24 mouse cellular contexts compared by ENCODE assay signal in genomic region chr3:60267416-60268174, GRCm38 (mm10).
DNase-seq lines count a peak whose midpoint lies in the region; ATAC-seq and TF ChIP-seq lines count a peak whose summit lies in the region.
"Had no signal": no experiment of that assay in that cellular context is flagged by ENCODE, and none has a peak within 500 bp of the region (broad histone marks: within the 10 kb centered on the region; RNA-seq: fewer than 3 reads in every experiment).

No protein-coding gene starts in this region.

- no peaks in the 10 kb centered on the region for H3K4me1 ChIP-seq in kidney, adult 2 months (ENCODE audit: control insufficient read depth, insufficient read depth, low read length)
- H3K4me1 ChIP-seq in lung, embryonic 16.5 days (replicated peaks; ENCODE audit: control insufficient read depth, insufficient read depth, low read length), result no peaks in the 10 kb centered on the region
- H3K4me1 ChIP-seq: embryonic facial prominence, embryonic 10.5 days; embryonic facial prominence, embryonic 15.5 days; forebrain, embryonic 12.5 days; heart, embryonic 13.5 days; midbrain, embryonic 10.5 days had no signal

- H3K36me3 ChIP-seq in kidney, adult 2 months (ENCODE audit: control insufficient read depth, insufficient read depth, low read length), result no peaks in the 10 kb centered on the region
- no peaks in the 10 kb centered on the region for H3K36me3 ChIP-seq in lung, embryonic 16.5 days (ENCODE audit: control insufficient read depth, insufficient read depth, low read length)
- H3K36me3 ChIP-seq: embryonic facial prominence, embryonic 10.5 days; embryonic facial prominence, embryonic 15.5 days; forebrain, embryonic 12.5 days; heart, embryonic 13.5 days; midbrain, embryonic 10.5 days had no signal

- H3K9me3 ChIP-seq in lung, embryonic 16.5 days (ENCODE audit: control insufficient read depth, low read length), result peaks cover 3% of the 10 kb centered on the region
- H3K9me3 ChIP-seq: embryonic facial prominence, embryonic 10.5 days; embryonic facial prominence, embryonic 15.5 days; forebrain, embryonic 12.5 days had no signal

- no peak for TF ChIP-seq CTCF in kidney, adult 2 months (conservative IDR thresholded peaks at IDR 0.05; ENCODE audit: insufficient read depth, insufficient read length, low read depth, low read length)

- no peak for TF ChIP-seq POLR2A in kidney, adult 2 months (IDR thresholded peaks at IDR 0.05; ENCODE audit: low read depth, low read length)

- H3K27ac ChIP-seq in kidney, adult 2 months (ENCODE audit: insufficient read depth, low read depth, low read length), result no peak overlapping the region
- H3K27ac ChIP-seq in lung, embryonic 16.5 days (ENCODE audit: low read length), result peak overlapping the region; percentile 70; the same call in 1 of the 2 replicates
- H3K27ac ChIP-seq: embryonic facial prominence, embryonic 10.5 days; embryonic facial prominence, embryonic 15.5 days; forebrain, embryonic 12.5 days; heart, embryonic 13.5 days; midbrain, embryonic 10.5 days had no signal

- H3K27me3 ChIP-seq in kidney, adult 2 months (replicated peaks; ENCODE audit: control insufficient read depth, insufficient read depth, low read length), result no peaks in the 10 kb centered on the region
- H3K27me3 ChIP-seq in lung, embryonic 16.5 days (ENCODE audit: control insufficient read depth, insufficient read depth, low read depth, low read length), result no peaks in the 10 kb centered on the region
- H3K27me3 ChIP-seq: embryonic facial prominence, embryonic 15.5 days; forebrain, embryonic 12.5 days; heart, embryonic 13.5 days; Patski had no signal

- DNase-seq in kidney, adult 2 months, result peak; percentile 40
- no peak for DNase-seq in kidney, postnatal 4 days
- DNase-seq in lung, postnatal 4 days, result no peak
- peak; percentile 79 for DNase-seq in lung, postnatal 36 days
- DNase-seq in yolk sac, embryonic 10.5 days (ENCODE audit: low spot score), result peak; percentile 15
- DNase-seq in left cerebral cortex, postnatal 25 days (ENCODE audit: low spot score in 2 of 2), result no peak
- DNase-seq: adrenal gland, adult 8-10 months; cerebellum, adult 8-10 months; cerebellum, postnatal 25 days; forebrain, postnatal 0 days; gastrocnemius, postnatal 10 days; kidney, postnatal 36 days; right cerebral cortex, postnatal 25 days had no signal

- 0 out of 2 replicates have a peak overlapping the region, but pooled peaks have one; percentile 29 for H3K4me2 ChIP-seq in lung, embryonic 16.5 days (ENCODE audit: low read depth, low read length)
- H3K4me2 ChIP-seq: embryonic facial prominence, embryonic 15.5 days; forebrain, embryonic 12.5 days; heart, embryonic 13.5 days; liver, embryonic 11.5 days had no signal

- intact Hi-C loops in left cerebral cortex, postnatal 25 days (cut with DNase I), result no loop called here

- ATAC-seq in lung, embryonic 16.5 days (ENCODE audit: low read depth), result peak; percentile 96
- ATAC-seq in activated CD4-positive, CD25-positive, alpha-beta regulatory T cell, adult 4 months, result no peak
- ATAC-seq: forebrain, postnatal 0 days; hindbrain, embryonic 16.5 days; midbrain, embryonic 16.5 days; Patski had no signal

- no peak overlapping the region for H3K4me3 ChIP-seq in kidney, adult 2 months (ENCODE audit: insufficient read depth, low read depth, low read length)
- H3K4me3 ChIP-seq in lung, embryonic 16.5 days (ENCODE audit: low read length), result no peak overlapping the region
- H3K4me3 ChIP-seq: embryonic facial prominence, embryonic 10.5 days; embryonic facial prominence, embryonic 15.5 days; forebrain, embryonic 12.5 days; heart, embryonic 13.5 days; midbrain, embryonic 10.5 days had no signal

- H3K9ac ChIP-seq in lung, embryonic 16.5 days (ENCODE audit: low read length), result no peak overlapping the region
- H3K9ac ChIP-seq: embryonic facial prominence, embryonic 15.5 days; forebrain, embryonic 12.5 days; forebrain, postnatal 0 days; heart, embryonic 13.5 days had no signal

Comparison
In these comparisons a context has a peak if more than half of its experiments do, and no peak if none do; other contexts are left out.
1. DNase-seq: peak in kidney, adult 2 months (single experiment), lung, postnatal 36 days (single experiment) and yolk sac, embryonic 10.5 days (single experiment); none in kidney, postnatal 4 days (0 of 2), lung, postnatal 4 days (0 of 2) and left cerebral cortex, postnatal 25 days (0 of 2).